Mouse (Mus musculus): Measurements from ENCODE around the gene Cxcl1. TPM values are rescaled to one million over a fixed set of nuclear protein-coding genes. Genes with fewer than 3 reads are reported as not detected.
A peak's percentile ranks its signal among the peaks of the same experiment; 100 is the strongest.

Gene Cxcl1
- total and polyA plus RNA-seq, 3 experiments, result not detected

DNA sequence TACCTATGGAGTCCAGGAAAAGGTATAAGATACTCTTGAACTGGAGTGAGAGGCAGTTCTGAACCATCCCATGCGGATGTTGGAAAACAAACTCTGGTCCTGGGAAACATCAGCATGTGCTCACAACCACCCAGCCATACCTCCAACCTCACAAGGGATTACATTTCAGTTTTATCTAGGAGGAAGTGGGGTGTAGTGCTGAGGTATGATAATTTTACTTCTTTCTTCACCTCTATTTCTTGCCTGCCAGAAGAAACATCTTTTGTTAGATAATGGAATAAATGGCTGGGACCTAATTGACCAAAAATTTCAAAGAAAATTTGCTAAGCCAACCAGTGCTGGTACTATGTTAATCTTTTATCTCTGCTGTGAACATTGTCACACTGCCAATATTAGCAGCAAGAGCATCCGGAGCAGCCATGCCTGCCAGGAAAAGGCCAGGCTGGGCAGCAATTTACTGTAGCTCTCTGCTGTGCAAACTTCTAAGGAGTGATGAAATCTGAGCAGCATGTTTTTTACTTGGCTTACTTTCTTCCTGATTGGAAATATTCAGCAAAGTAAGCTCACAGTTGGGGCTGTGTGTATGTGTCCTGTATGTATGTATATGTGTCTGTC is 6.3 kb upstream of the Cxcl1 start:
- peak; percentile 71 for DNase-seq (ENCODE audit: low read depth, low spot score)
- peak; percentile 57 for TF ChIP-seq TAL1 (IDR thresholded peaks at IDR 0.05; ENCODE audit: low read length)
- no peak for TF ChIP-seq CHD1 (IDR thresholded peaks at IDR 0.05; ENCODE audit: low read depth, low read length)
- peak; percentile 64; the same call in 1 of the 2 replicates for TF ChIP-seq MAFK (IDR thresholded peaks at IDR 0.05; ENCODE audit: borderline replicate concordance, low read depth, low read length)
- TF ChIP-seq TCF12 (IDR thresholded peaks at IDR 0.05; ENCODE audit: low read depth, low read length), result peak; percentile 91
- no peak for TF ChIP-seq NELFE (IDR thresholded peaks at IDR 0.05; ENCODE audit: low read depth, low read length)
- TF ChIP-seq ETS1 (IDR thresholded peaks at IDR 0.05; ENCODE audit: low read depth, low read length), result peak; percentile 85
- TF ChIP-seq EP300 (IDR thresholded peaks at IDR 0.05; ENCODE audit: low read depth in 1 of 2, low read length in 2 of 2), result peak; percentile 85 to 90
- no peak for TF ChIP-seq E2F4 (IDR thresholded peaks at IDR 0.05; ENCODE audit: borderline replicate concordance, low read depth, low read length)
- peak; percentile 88 for TF ChIP-seq RCOR1 (IDR thresholded peaks at IDR 0.05; ENCODE audit: low read depth, low read length)
- peak; percentile 85 for TF ChIP-seq GATA1 (IDR thresholded peaks at IDR 0.05; ENCODE audit: low read depth, low read length)
- 0 out of 2 replicates have a peak, but pooled peaks have one; percentile 39 for TF ChIP-seq MXI1 (IDR thresholded peaks at IDR 0.05; ENCODE audit: low read depth, low read length)
- TF ChIP-seq TBP (IDR thresholded peaks at IDR 0.05; ENCODE audit: low read depth, low read length), result no peak
- no peak for TF ChIP-seq ELF1 (IDR thresholded peaks at IDR 0.05; ENCODE audit: low read depth, low read length)
- no peak for TF ChIP-seq ZKSCAN1 (IDR thresholded peaks at IDR 0.05; ENCODE audit: low read depth, low read length)
- TF ChIP-seq GABPA (IDR thresholded peaks at IDR 0.05; ENCODE audit: low read depth, low read length), result no peak
- TF ChIP-seq SIN3A (IDR thresholded peaks at IDR 0.05; ENCODE audit: low read length), result peak; percentile 29; the same call in 1 of the 2 replicates
- TF ChIP-seq UBTF (IDR thresholded peaks at IDR 0.05; ENCODE audit: borderline replicate concordance, insufficient read depth, low read depth, low read length), result no peak
- TF ChIP-seq MAX (IDR thresholded peaks at IDR 0.05; ENCODE audit: low read length), result peak; percentile 50; the same call in 1 of the 2 replicates
- TF ChIP-seq SMC3 (IDR thresholded peaks at IDR 0.05; ENCODE audit: low read depth, low read length), result no peak
- no peak for TF ChIP-seq POLR2AphosphoS2 (IDR thresholded peaks at IDR 0.05; ENCODE audit: low read length)
- Histone ChIP-seq H3K9ac (ENCODE audit: control insufficient read depth, low read depth, low read length, poor library complexity, severe bottlenecking) (no peak overlapping the region), H3K4me3 (ENCODE audit: control insufficient read depth in 1 of 2, insufficient read depth in 1 of 2, low read depth in 2 of 2, low read length in 2 of 2) (no peak overlapping the region), H3K4me1 (ENCODE audit: control insufficient read depth in 1 of 2, insufficient read depth in 2 of 2, low read length in 2 of 2) (peaks cover 12 to 25% of the 10 kb centered on the region in 2 experiments), H3K9me3 (replicated peaks; ENCODE audit: insufficient read depth, low read length) (no peaks in the 10 kb centered on the region), H3K27me3 (ENCODE audit: control insufficient read depth in 1 of 2, insufficient read depth in 2 of 2, low read length in 2 of 2) (peaks cover 3 to 5% of the 10 kb centered on the region in 2 experiments; a peak in 3 of 4 replicates), H3K27ac (ENCODE audit: control insufficient read depth, low read depth, low read length) (no peak overlapping the region; the same call in 1 of the 2 replicates), H3K36me3 (ENCODE audit: control insufficient read depth in 1 of 2, insufficient read depth in 2 of 2, low read length in 2 of 2) (peaks cover 0 to 28% of the 10 kb centered on the region in 2 experiments; a peak in 2 of 4 replicates), H3K79me2 (ENCODE audit: control insufficient read depth, insufficient read depth, low read length, poor library complexity) (no peaks in the 10 kb centered on the region)

DNA sequence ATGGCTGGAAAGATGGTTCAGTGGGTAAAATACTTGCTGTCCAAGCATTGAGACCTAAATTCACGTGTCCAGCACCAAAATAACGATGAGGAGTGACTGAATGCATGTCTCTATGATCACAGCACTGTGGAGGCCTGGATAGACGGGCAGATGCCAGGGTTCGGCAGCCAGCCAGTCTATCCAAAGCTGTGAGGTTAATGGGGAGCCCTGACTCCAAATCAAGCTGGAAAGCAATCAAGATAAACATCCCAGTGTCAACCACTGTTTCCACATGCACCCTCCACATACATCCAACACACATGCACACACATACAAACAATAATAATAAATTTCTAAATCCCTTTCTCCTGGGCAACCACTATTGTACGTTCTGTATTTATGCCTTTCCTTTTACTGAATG is 2.4 kb upstream of the Cxcl1 start:
- Histone ChIP-seq H3K4me3 (ENCODE audit: control insufficient read depth in 1 of 2, insufficient read depth in 1 of 2, low read depth in 2 of 2, low read length in 2 of 2) (no peak overlapping the region), H3K36me3 (ENCODE audit: control insufficient read depth in 1 of 2, insufficient read depth in 2 of 2, low read length in 2 of 2) (peaks cover 0 to 14% of the 10 kb centered on the region in 2 experiments; a peak in 2 of 4 replicates), H3K4me1 (ENCODE audit: control insufficient read depth in 1 of 2, insufficient read depth in 2 of 2, low read length in 2 of 2) (peaks cover 11% of the 10 kb centered on the region in 2 experiments), H3K27ac (ENCODE audit: control insufficient read depth, low read depth, low read length) (no peak overlapping the region), H3K27me3 (ENCODE audit: control insufficient read depth in 1 of 2, insufficient read depth in 2 of 2, low read length in 2 of 2) (peaks cover 7 to 16% of the 10 kb centered on the region in 2 experiments), H3K9me3 (replicated peaks; ENCODE audit: insufficient read depth, low read length) (no peaks in the 10 kb centered on the region), H3K9ac (ENCODE audit: control insufficient read depth, low read depth, low read length, poor library complexity, severe bottlenecking) (no peak overlapping the region), H3K79me2 (ENCODE audit: control insufficient read depth, insufficient read depth, low read length, poor library complexity) (no peaks in the 10 kb centered on the region)
- DNase-seq (ENCODE audit: low read depth, low spot score), result no peak
- TF ChIP-seq POLR2AphosphoS5 (IDR thresholded peaks at IDR 0.05; ENCODE audit: borderline replicate concordance, low read depth, low read length) (no peak), NELFE (IDR thresholded peaks at IDR 0.05; ENCODE audit: low read depth, low read length) (no peak), KAT2A (conservative IDR thresholded peaks at IDR 0.05; ENCODE audit: low read depth, low read length) (no peak), E2F4 (IDR thresholded peaks at IDR 0.05; ENCODE audit: borderline replicate concordance, low read depth, low read length) (no peak), UBTF (IDR thresholded peaks at IDR 0.05; ENCODE audit: borderline replicate concordance, insufficient read depth, low read depth, low read length) (no peak), RAD21 (IDR thresholded peaks at IDR 0.05; ENCODE audit: low read depth, low read length) (no peak), SIN3A (IDR thresholded peaks at IDR 0.05; ENCODE audit: low read length) (no peak), MAFK (IDR thresholded peaks at IDR 0.05; ENCODE audit: borderline replicate concordance, low read depth, low read length) (no peak), ETS1 (IDR thresholded peaks at IDR 0.05; ENCODE audit: low read depth, low read length) (no peak), MXI1 (IDR thresholded peaks at IDR 0.05; ENCODE audit: low read depth, low read length) (no peak), EP300 (IDR thresholded peaks at IDR 0.05; ENCODE audit: low read depth in 1 of 2, low read length in 2 of 2) (no peak), CHD2 (IDR thresholded peaks at IDR 0.05; ENCODE audit: low read length) (no peak), ZMIZ1 (IDR thresholded peaks at IDR 0.05; ENCODE audit: low read depth, low read length) (no peak), CHD1 (IDR thresholded peaks at IDR 0.05; ENCODE audit: low read depth, low read length) (no peak), GATA1 (IDR thresholded peaks at IDR 0.05; ENCODE audit: low read depth, low read length) (no peak), USF2 (IDR thresholded peaks at IDR 0.05; ENCODE audit: borderline replicate concordance in 1 of 2, insufficient read depth in 1 of 2, low read depth in 1 of 2, low read length in 2 of 2) (no peak)

Measured in MEL (cell line).